Mouse (Mus musculus): Measurements from ENCODE around the gene Rpl11.
A peak's percentile ranks its signal among the peaks of the same experiment; 100 is the strongest.
"Not testable (repeated sequence)": the region's sequence is repeated elsewhere in the genome, so short reads cannot be mapped to it uniquely, and the experiment has no call there.

Rpl11 gene

GRCm38 (mm10) chr4:136070592-136070991 is 17.4 kb upstream of the Rpl11 start:
- DNase-seq (ENCODE audit: low spot score in 2 of 2): no peak

- peak; percentile 79 to 81 for DNase-seq (ENCODE audit: low spot score in 2 of 2)
Observed at GRCm38 (mm10) chr4:136069954-136070353, 16.7 kb upstream of the Rpl11 start.

- DNase-seq (ENCODE audit: low spot score in 2 of 2): no peak
Observed at GRCm38 (mm10) chr4:136069313-136069712, 16.1 kb upstream of the Rpl11 start.

GRCm38 (mm10) chr4:136063143-136063542 is 9.9 kb upstream of the Rpl11 start:
- DNase-seq (ENCODE audit: low spot score in 2 of 2): no peak

- DNase-seq (ENCODE audit: low spot score in 2 of 2): not testable (repeated sequence)
Observed at GRCm38 (mm10) chr4:136059800-136060488, 6.7 kb upstream of the Rpl11 start.

GRCm38 (mm10) chr4:136057916-136058315 is 4.7 kb upstream of the Rpl11 start:
- no peak for DNase-seq (ENCODE audit: low spot score in 2 of 2)

GRCm38 (mm10) chr4:136056030-136056429 is 2.8 kb upstream of the Rpl11 start:
- DNase-seq (ENCODE audit: low spot score in 2 of 2): no peak

GRCm38 (mm10) chr4:136053843-136054242 is 615 bp upstream of the Rpl11 start:
- no peak for DNase-seq (ENCODE audit: low spot score in 2 of 2)

GRCm38 (mm10) chr4:136052534-136053246 is 538 bp downstream of the Rpl11 start:
- peak in 1 of 2 experiments; percentile 22 for DNase-seq (ENCODE audit: low spot score in 2 of 2)

- no peak for DNase-seq (ENCODE audit: low spot score in 2 of 2)
Observed at GRCm38 (mm10) chr4:136052060-136052459, 1.2 kb downstream of the Rpl11 start.

- DNase-seq (ENCODE audit: low spot score in 2 of 2): no peak
Observed at GRCm38 (mm10) chr4:136050226-136050625, 3.0 kb downstream of the Rpl11 start.

- no peak for DNase-seq (ENCODE audit: low spot score in 2 of 2)
Observed at GRCm38 (mm10) chr4:136048291-136049032, 4.8 kb downstream of the Rpl11 start.

GRCm38 (mm10) chr4:136047626-136048025 is 5.6 kb downstream of the Rpl11 start:
- no peak for DNase-seq (ENCODE audit: low spot score in 2 of 2)

- DNase-seq (ENCODE audit: low spot score in 2 of 2): no peak
Observed at GRCm38 (mm10) chr4:136046888-136047287, 6.3 kb downstream of the Rpl11 start.

GRCm38 (mm10) chr4:136045091-136045490 is 8.1 kb downstream of the Rpl11 start:
- DNase-seq (ENCODE audit: low spot score in 2 of 2): no peak

GRCm38 (mm10) chr4:136043784-136044400 is 9.3 kb downstream of the Rpl11 start:
- DNase-seq (ENCODE audit: low spot score in 2 of 2): no peak

GRCm38 (mm10) chr4:136035078-136035477 is 18.1 kb downstream of the Rpl11 start:
- no peak for DNase-seq (ENCODE audit: low spot score in 2 of 2)

- DNase-seq (ENCODE audit: low spot score in 2 of 2): no peak
Observed at GRCm38 (mm10) chr4:136033231-136033630, 20.0 kb downstream of the Rpl11 start.

- peak in 1 of 2 experiments; percentile 10 for DNase-seq (ENCODE audit: low spot score in 2 of 2)
Observed at GRCm38 (mm10) chr4:136030968-136031909, 22.0 kb downstream of the Rpl11 start.

GRCm38 (mm10) chr4:136028689-136029088 is 24.5 kb downstream of the Rpl11 start:
- DNase-seq (ENCODE audit: low spot score in 2 of 2): no peak

GRCm38 (mm10) chr4:136028132-136028564 is 25.1 kb downstream of the Rpl11 start:
- DNase-seq (ENCODE audit: low spot score in 2 of 2): peak; percentile 60 to 69

Data from spleen, postnatal 36 days (tissue).